Mouse (Mus musculus): ENCODE measurements around the gene Slc51b. TPM values are rescaled to one million over a fixed set of nuclear protein-coding genes. Genes with fewer than 3 reads are reported as not detected.

Gene Slc51b
- polyA plus RNA-seq, 1 experiment = not detected

GRCm38 (mm10) chr9:65391613-65391964 is 31.2 kb downstream of the Slc51b start, which contains the start of gene Kbtbd13:
TSS of gene Kbtbd13 (minus strand) at chr9:65391652.
- TF ChIP-seq GATA1 (IDR thresholded peaks at IDR 0.05; ENCODE audit: low read length) = no peak

GRCm38 (mm10) chr9:65390752-65391612 is 31.8 kb downstream of the Slc51b start:
- TF ChIP-seq GATA1 (IDR thresholded peaks at IDR 0.05; ENCODE audit: low read length) = no peak

- no peak for TF ChIP-seq GATA1 (IDR thresholded peaks at IDR 0.05; ENCODE audit: low read length)
These were observed 36.2 kb downstream of the Slc51b start for GRCm38 (mm10) chr9:65386373-65387140.

GRCm38 (mm10) chr9:65384276-65384675 is 38.5 kb downstream of the Slc51b start:
- TF ChIP-seq GATA1 (IDR thresholded peaks at IDR 0.05; ENCODE audit: low read length) = no peak

GRCm38 (mm10) chr9:65382751-65383097 is 40.0 kb downstream of the Slc51b start:
- no peak for TF ChIP-seq GATA1 (IDR thresholded peaks at IDR 0.05; ENCODE audit: low read length)

- no peak for TF ChIP-seq GATA1 (IDR thresholded peaks at IDR 0.05; ENCODE audit: low read length)
These were observed 40.6 kb downstream of the Slc51b start for GRCm38 (mm10) chr9:65382031-65382750.

- no peak for TF ChIP-seq GATA1 (IDR thresholded peaks at IDR 0.05; ENCODE audit: low read length)
These were observed 41.7 kb downstream of the Slc51b start for GRCm38 (mm10) chr9:65381017-65381590.

- TF ChIP-seq GATA1 (IDR thresholded peaks at IDR 0.05; ENCODE audit: low read length) = no peak
These were observed 47.4 kb downstream of the Slc51b start for GRCm38 (mm10) chr9:65375163-65375934.

- TF ChIP-seq GATA1 (IDR thresholded peaks at IDR 0.05; ENCODE audit: low read length) = no peak
These were observed 48.1 kb downstream of the Slc51b start for GRCm38 (mm10) chr9:65374468-65375162.

GRCm38 (mm10) chr9:65372449-65372848 is 50.3 kb downstream of the Slc51b start:
- no peak for TF ChIP-seq GATA1 (IDR thresholded peaks at IDR 0.05; ENCODE audit: low read length)

GRCm38 (mm10) chr9:65371756-65372155 is 51.0 kb downstream of the Slc51b start:
- TF ChIP-seq GATA1 (IDR thresholded peaks at IDR 0.05; ENCODE audit: low read length) = no peak

GRCm38 (mm10) chr9:65365721-65366120 is 57.0 kb downstream of the Slc51b start:
- no peak for TF ChIP-seq GATA1 (IDR thresholded peaks at IDR 0.05; ENCODE audit: low read length)

GRCm38 (mm10) chr9:65363684-65364083 is 59.1 kb downstream of the Slc51b start:
- TF ChIP-seq GATA1 (IDR thresholded peaks at IDR 0.05; ENCODE audit: low read length) = no peak

Other genes starting within 250 kb of the Slc51b start
- gene Parp16, start 227.6 kb downstream of the Slc51b start, polyA plus RNA-seq (2012) = 10.1 and 14.4 TPM in 2 replicates
- gene Cilp, start 157.8 kb downstream of the Slc51b start, polyA plus RNA-seq (2012) = not detected in 2 replicates
- 19.2 and 25.8 TPM in 2 replicates for gene Clpx, start 128.7 kb downstream of the Slc51b start, polyA plus RNA-seq (2012)
- 29.8 and 42.2 TPM in 2 replicates for gene Pdcd7, start 76.9 kb downstream of the Slc51b start, polyA plus RNA-seq (2012)
- gene Ubap1l, start 61.9 kb downstream of the Slc51b start, polyA plus RNA-seq (2012) = 0.05 and 0.08 TPM in 2 replicates
- not detected in 2 replicates for gene Kbtbd13, start 31.3 kb downstream of the Slc51b start, polyA plus RNA-seq (2012)
- gene Rasl12, start 24.4 kb downstream of the Slc51b start, polyA plus RNA-seq (2012) = not detected in 2 replicates
- gene Mtfmt, start 12.8 kb upstream of the Slc51b start, polyA plus RNA-seq (2012) = 8.3 and 11.7 TPM in 2 replicates
- gene Spg21, start 38.0 kb upstream of the Slc51b start, polyA plus RNA-seq (2012) = 20.7 and 28.0 TPM in 2 replicates
- gene Ankdd1a, start 97.2 kb upstream of the Slc51b start, polyA plus RNA-seq (2012) = not detected in 2 replicates
- 17.8 and 32.5 TPM in 2 replicates for gene Plekho2, start 157.1 kb upstream of the Slc51b start, polyA plus RNA-seq (2012)
- 8.1 and 9.4 TPM in 2 replicates for gene Pif1, start 164.2 kb upstream of the Slc51b start, polyA plus RNA-seq (2012)
- gene Rbpms2, start 206.7 kb upstream of the Slc51b start, polyA plus RNA-seq (2012) = 0.05 and 0.10 TPM in 2 replicates
- 88.1 and 114 TPM in 2 replicates for gene Oaz2, start 245.0 kb upstream of the Slc51b start, polyA plus RNA-seq (2012)

Data from G1E-ER4 (cell line).